Mouse (Mus musculus): ENCODE data around the gene Dnm2.

Dnm2 gene

GRCm38 (mm10) chr9:21432066-21432465, 7.4 kb downstream of the Dnm2 start:
- DNase-seq: no peak

GRCm38 (mm10) chr9:21433766-21434165, 9.1 kb downstream of the Dnm2 start:
- peak; percentile 80 for DNase-seq

GRCm38 (mm10) chr9:21434410-21434809, 9.7 kb downstream of the Dnm2 start:
- no peak for DNase-seq

- peak; percentile 78 for DNase-seq
Observed at GRCm38 (mm10) chr9:21435777-21436635, 11.3 kb downstream of the Dnm2 start.

GRCm38 (mm10) chr9:21437577-21437976, 12.9 kb downstream of the Dnm2 start:
- no peak for DNase-seq

- DNase-seq: peak; percentile 67
Observed at GRCm38 (mm10) chr9:21438219-21438618, 13.5 kb downstream of the Dnm2 start.

GRCm38 (mm10) chr9:21439456-21439855, 14.7 kb downstream of the Dnm2 start:
- no peak for DNase-seq

GRCm38 (mm10) chr9:21439914-21440313, 15.2 kb downstream of the Dnm2 start:
- no peak for DNase-seq

GRCm38 (mm10) chr9:21440387-21440786, 15.7 kb downstream of the Dnm2 start:
- DNase-seq: no peak

- no peak for DNase-seq
Observed at GRCm38 (mm10) chr9:21443853-21444252, 19.1 kb downstream of the Dnm2 start.

GRCm38 (mm10) chr9:21444574-21444973, 19.9 kb downstream of the Dnm2 start:
- no peak for DNase-seq

- DNase-seq: no peak
Observed at GRCm38 (mm10) chr9:21445081-21445744, 20.5 kb downstream of the Dnm2 start.

- DNase-seq: no peak
Observed at GRCm38 (mm10) chr9:21447778-21448177, 23.1 kb downstream of the Dnm2 start.

GRCm38 (mm10) chr9:21449710-21450109, 25.0 kb downstream of the Dnm2 start:
- no peak for DNase-seq

- DNase-seq: peak; percentile 75
Observed at GRCm38 (mm10) chr9:21450270-21450669, 25.6 kb downstream of the Dnm2 start.

- DNase-seq: peak; percentile 85
Observed at GRCm38 (mm10) chr9:21451391-21451790, 26.7 kb downstream of the Dnm2 start.

GRCm38 (mm10) chr9:21451870-21452269, 27.2 kb downstream of the Dnm2 start:
- DNase-seq: peak; percentile 58

GRCm38 (mm10) chr9:21453003-21453402, 28.3 kb downstream of the Dnm2 start:
- DNase-seq: no peak

- no peak for DNase-seq
Observed at GRCm38 (mm10) chr9:21453459-21453858, 28.8 kb downstream of the Dnm2 start.

- no peak for DNase-seq
Observed at GRCm38 (mm10) chr9:21454556-21454955, 29.8 kb downstream of the Dnm2 start.

- DNase-seq: no peak
Observed at GRCm38 (mm10) chr9:21455103-21455770, 30.5 kb downstream of the Dnm2 start.

- DNase-seq: no peak
Observed at GRCm38 (mm10) chr9:21456246-21456929, 31.7 kb downstream of the Dnm2 start.

All from lung, postnatal 36 days (tissue).